In genomic region chr19:37378816-37379215, GRCm38 (mm10) we compare ENCODE assay signal across 15 mouse cellular contexts. TPM values are rescaled to one million over a fixed set of nuclear protein-coding genes. Genes with fewer than 3 reads are reported as not detected.
DNase-seq lines count a peak whose midpoint lies in the region; ATAC-seq and TF ChIP-seq lines count a peak whose summit lies in the region.
"Had no signal": no experiment of that assay in that cellular context is flagged by ENCODE, and none has a peak within 500 bp of the region (broad histone marks: within the 10 kb centered on the region; RNA-seq: fewer than 3 reads in every experiment).

No protein-coding gene starts in this region.

- ATAC-seq in forebrain, embryonic 11.5 days (replicated peaks; ENCODE audit: low FRiP score), result no peak
- ATAC-seq in kidney, embryonic 15.5 days (replicated peaks; ENCODE audit: low FRiP score), result no peak
- no peak for ATAC-seq in stomach, embryonic 14.5 days (ENCODE audit: insufficient number of reproducible peaks, insufficient read depth, low FRiP score, low read depth)
- ATAC-seq in stomach, postnatal 0 days (ENCODE audit: low FRiP score, low TSS enrichment), result no peak
- ATAC-seq: Patski had no signal

- no peak for TF ChIP-seq CTCF in stomach, postnatal 0 days (IDR thresholded peaks at IDR 0.05; ENCODE audit: low read depth)
- TF ChIP-seq CTCF in small intestine, adult 2 months (IDR thresholded peaks at IDR 0.05; ENCODE audit: extremely low read depth, insufficient read length, insufficient replicate concordance, low read depth, low read length), result no peak
- TF ChIP-seq CTCF in layer of hippocampus, adult 2 months (conservative IDR thresholded peaks at IDR 0.05), result no peak

- DNase-seq in forebrain, embryonic 10.5 days (ENCODE audit: extremely low spot score, low spot score), result no peak
- DNase-seq in forebrain, embryonic 11.5 days (ENCODE audit: low spot score), result no peak
- no peak for DNase-seq in kidney, postnatal 36 days
- no peak for DNase-seq in stomach, postnatal 0 days (ENCODE audit: low spot score)
- DNase-seq in layer of hippocampus, adult 2 months (ENCODE audit: low spot score in 2 of 2), result no peak
- DNase-seq: adrenal gland, postnatal 14 days; cerebellum, adult 9-10 months; gastrocnemius, postnatal 10 days; right cerebral cortex, adult 18-20 months had no signal

- peak overlapping the region; percentile 23; the same call in 1 of the 2 replicates for H3K4me3 ChIP-seq in forebrain, embryonic 10.5 days
- no peak overlapping the region for H3K4me3 ChIP-seq in forebrain, embryonic 11.5 days (ENCODE audit: low read depth, low read length)
- H3K4me3 ChIP-seq in kidney, embryonic 15.5 days (replicated peaks), result peak overlapping the region; percentile 12
- no peak overlapping the region for H3K4me3 ChIP-seq in stomach, embryonic 14.5 days (ENCODE audit: low read depth, low read length)
- H3K4me3 ChIP-seq in stomach, postnatal 0 days (ENCODE audit: low read depth, low read length), result no peak overlapping the region
- peak overlapping the region; percentile 1; the same call in 1 of the 2 replicates for H3K4me3 ChIP-seq in small intestine, adult 2 months (ENCODE audit: low read depth, low read length)
- H3K4me3 ChIP-seq in layer of hippocampus, adult 2 months, result no peak overlapping the region
- H3K4me3 ChIP-seq: embryonic facial prominence, embryonic 15.5 days had no signal

- no peak overlapping the region for H3K27ac ChIP-seq in forebrain, embryonic 10.5 days
- no peak overlapping the region for H3K27ac ChIP-seq in forebrain, embryonic 11.5 days (ENCODE audit: low read depth, low read length)
- no peak overlapping the region for H3K27ac ChIP-seq in kidney, embryonic 15.5 days
- H3K27ac ChIP-seq in stomach, embryonic 14.5 days (ENCODE audit: low read length), result no peak overlapping the region
- no peak overlapping the region for H3K27ac ChIP-seq in stomach, postnatal 0 days (replicated peaks)
- H3K27ac ChIP-seq in small intestine, adult 2 months (ENCODE audit: insufficient read depth, low read depth, low read length), result no peak overlapping the region
- no peak overlapping the region for H3K27ac ChIP-seq in layer of hippocampus, adult 2 months
- H3K27ac ChIP-seq: embryonic facial prominence, embryonic 15.5 days; limb, embryonic 15.5 days had no signal

- no peak overlapping the region for H3K9ac ChIP-seq in forebrain, embryonic 11.5 days (ENCODE audit: low read length)
- no peak overlapping the region for H3K9ac ChIP-seq in kidney, embryonic 15.5 days
- H3K9ac ChIP-seq in stomach, embryonic 14.5 days (replicated peaks; ENCODE audit: low read depth, low read length), result no peak overlapping the region
- H3K9ac ChIP-seq in stomach, postnatal 0 days (ENCODE audit: low read length), result no peak overlapping the region
- H3K9ac ChIP-seq: embryonic facial prominence, embryonic 15.5 days; limb, embryonic 15.5 days had no signal

- no peak for TF ChIP-seq POLR2A in small intestine, adult 2 months (IDR thresholded peaks at IDR 0.05; ENCODE audit: low read depth, low read length)

- H3K36me3 ChIP-seq in forebrain, embryonic 10.5 days (replicated peaks), result peaks cover 32% of the 10 kb centered on the region
- H3K36me3 ChIP-seq in forebrain, embryonic 11.5 days (ENCODE audit: control insufficient read depth, insufficient read depth, low read length), result no peaks in the 10 kb centered on the region; the same call in 1 of the 2 replicates
- peaks cover 8% of the 10 kb centered on the region; the same call in 1 of the 2 replicates for H3K36me3 ChIP-seq in kidney, embryonic 15.5 days
- 0 out of 2 replicates have a peak, but pooled peaks cover 3% of the 10 kb centered on the region for H3K36me3 ChIP-seq in stomach, embryonic 14.5 days (ENCODE audit: control insufficient read depth, insufficient read depth, low read length)
- no peaks in the 10 kb centered on the region for H3K36me3 ChIP-seq in stomach, postnatal 0 days (ENCODE audit: control insufficient read depth, insufficient read depth, low read length)
- no peaks in the 10 kb centered on the region for H3K36me3 ChIP-seq in small intestine, adult 2 months (ENCODE audit: control insufficient read depth, insufficient read depth, low read length)
- H3K36me3 ChIP-seq: limb, embryonic 15.5 days had no signal

- H3K4me2 ChIP-seq in forebrain, embryonic 11.5 days (ENCODE audit: low read depth, low read length, severe bottlenecking), result no peak overlapping the region
- H3K4me2 ChIP-seq in kidney, embryonic 15.5 days, result peak overlapping the region; percentile 67
- H3K4me2 ChIP-seq in stomach, embryonic 14.5 days (replicated peaks; ENCODE audit: low read depth, low read length), result 0 out of 2 replicates have a peak overlapping the region, but pooled peaks have one; percentile 16
- no peak overlapping the region for H3K4me2 ChIP-seq in stomach, postnatal 0 days (replicated peaks; ENCODE audit: low read depth)

- no peaks in the 10 kb centered on the region for H3K27me3 ChIP-seq in forebrain, embryonic 10.5 days (ENCODE audit: poor library complexity, severe bottlenecking)
- no peaks in the 10 kb centered on the region for H3K27me3 ChIP-seq in forebrain, embryonic 11.5 days (ENCODE audit: control insufficient read depth, insufficient read depth, low read length)
- H3K27me3 ChIP-seq in kidney, embryonic 15.5 days, result no peaks in the 10 kb centered on the region
- H3K27me3 ChIP-seq in stomach, embryonic 14.5 days (ENCODE audit: control insufficient read depth, insufficient read depth, low read length), result no peaks in the 10 kb centered on the region
- H3K27me3 ChIP-seq in stomach, postnatal 0 days (ENCODE audit: control insufficient read depth, insufficient read depth, low read length), result no peaks in the 10 kb centered on the region
- H3K27me3 ChIP-seq in small intestine, adult 2 months (ENCODE audit: control insufficient read depth, insufficient read depth, low read length), result no peaks in the 10 kb centered on the region
- H3K27me3 ChIP-seq: embryonic facial prominence, embryonic 15.5 days; limb, embryonic 15.5 days; Patski had no signal

- WGBS in forebrain, embryonic 10.5 days, result 91% methylated on average over 6 of the region's 6 CpGs
- 84% methylated on average over 6 of the region's 6 CpGs for WGBS in forebrain, embryonic 11.5 days
- WGBS in kidney, embryonic 15.5 days, result 72% methylated on average over 6 of the region's 6 CpGs
- 85% methylated on average over 6 of the region's 6 CpGs for WGBS in stomach, embryonic 14.5 days
- WGBS in stomach, postnatal 0 days, result 77% methylated on average over 6 of the region's 6 CpGs
- 50% methylated on average over 6 of the region's 6 CpGs for WGBS in small intestine, adult 2 months

- TF ChIP-seq EP300 in stomach, postnatal 0 days (optimal IDR thresholded peaks at IDR 0.05), result no peak

- no peaks in the 10 kb centered on the region for H3K9me3 ChIP-seq in forebrain, embryonic 10.5 days
- H3K9me3 ChIP-seq in forebrain, embryonic 11.5 days (ENCODE audit: control insufficient read depth, low read length), result no peaks in the 10 kb centered on the region
- no peaks in the 10 kb centered on the region for H3K9me3 ChIP-seq in kidney, embryonic 15.5 days (replicated peaks)
- H3K9me3 ChIP-seq in stomach, embryonic 14.5 days (ENCODE audit: control insufficient read depth, low read depth, low read length), result no peaks in the 10 kb centered on the region
- no peaks in the 10 kb centered on the region for H3K9me3 ChIP-seq in stomach, postnatal 0 days (ENCODE audit: control insufficient read depth, low read length)
- H3K9me3 ChIP-seq: embryonic facial prominence, embryonic 15.5 days; limb, embryonic 15.5 days had no signal

- H3K4me1 ChIP-seq in forebrain, embryonic 10.5 days, result peaks cover 35% of the 10 kb centered on the region
- peaks cover 4% of the 10 kb centered on the region; the same call in 1 of the 2 replicates for H3K4me1 ChIP-seq in forebrain, embryonic 11.5 days (replicated peaks; ENCODE audit: control insufficient read depth, insufficient read depth, low read length)
- peaks cover 31% of the 10 kb centered on the region for H3K4me1 ChIP-seq in kidney, embryonic 15.5 days
- peaks cover 16% of the 10 kb centered on the region; the same call in 1 of the 2 replicates for H3K4me1 ChIP-seq in stomach, embryonic 14.5 days (ENCODE audit: control insufficient read depth, insufficient read depth, low read length)
- no peaks in the 10 kb centered on the region for H3K4me1 ChIP-seq in stomach, postnatal 0 days (replicated peaks; ENCODE audit: control insufficient read depth, insufficient read depth)
- H3K4me1 ChIP-seq in small intestine, adult 2 months (ENCODE audit: control insufficient read depth, insufficient read depth, insufficient read length, low read length), result no peaks in the 10 kb centered on the region

RNA-seq across cellular contexts. Expression of gene Kif11, which starts 2.6 kb away (rescaled TPM):
- polyA plus RNA-seq in forebrain, embryonic 10.5 days (2016; fragmentation: Nextera tagmentation; extraction: Ambion mirVana), result 97.8 and 98.3 TPM in 2 replicates
- 112 and 121 TPM in 2 replicates for polyA plus RNA-seq in forebrain, embryonic 11.5 days (2014; fragmentation: Nextera tagmentation; extraction: Ambion mirVana)
- polyA plus RNA-seq in kidney, embryonic 15.5 days (2015; fragmentation: Nextera tagmentation; extraction: Ambion mirVana), result 60.8 and 60.9 TPM in 2 replicates
- polyA plus RNA-seq in stomach, embryonic 14.5 days (2014; fragmentation: Nextera tagmentation; extraction: Ambion mirVana), result 63.7 and 69.7 TPM in 2 replicates
- 7.4 and 10.3 TPM in 2 replicates for polyA plus RNA-seq in stomach, postnatal 0 days (2015; fragmentation: Nextera tagmentation; extraction: Ambion mirVana)
- 0.44 and 1.4 TPM in 2 replicates for polyA plus RNA-seq in small intestine, adult 2 months (2012; rRNA removed)
- 1 to 10 TPM; 1.1 to 1.3 TPM for total RNA-seq in layer of hippocampus, adult 2 months (2021)

RNA-seq across cellular contexts. Expression of gene Ide, which starts 41.2 kb away (rescaled TPM):
- 63.8 and 66.1 TPM in 2 replicates for polyA plus RNA-seq in forebrain, embryonic 10.5 days (2016; fragmentation: Nextera tagmentation; extraction: Ambion mirVana)
- polyA plus RNA-seq in forebrain, embryonic 11.5 days (2014; fragmentation: Nextera tagmentation; extraction: Ambion mirVana), result 64.7 and 71.6 TPM in 2 replicates
- polyA plus RNA-seq in kidney, embryonic 15.5 days (2015; fragmentation: Nextera tagmentation; extraction: Ambion mirVana), result 53.3 and 56.6 TPM in 2 replicates
- 49.0 and 55.7 TPM in 2 replicates for polyA plus RNA-seq in stomach, embryonic 14.5 days (2014; fragmentation: Nextera tagmentation; extraction: Ambion mirVana)
- 213 and 221 TPM in 2 replicates for polyA plus RNA-seq in stomach, postnatal 0 days (2015; fragmentation: Nextera tagmentation; extraction: Ambion mirVana)
- 5.7 and 6.8 TPM in 2 replicates for polyA plus RNA-seq in small intestine, adult 2 months (2012; rRNA removed)
- total RNA-seq in layer of hippocampus, adult 2 months (2021), result 10 to 100 TPM; 34.9 to 56.2 TPM

RNA-seq across cellular contexts. Expression of gene Hhex, which starts 55.8 kb away (rescaled TPM):
- polyA plus RNA-seq in forebrain, embryonic 10.5 days (2016; fragmentation: Nextera tagmentation; extraction: Ambion mirVana), result 4.2 and 6.3 TPM in 2 replicates
- 4.5 and 5.1 TPM in 2 replicates for polyA plus RNA-seq in forebrain, embryonic 11.5 days (2014; fragmentation: Nextera tagmentation; extraction: Ambion mirVana)
- 17.4 and 19.9 TPM in 2 replicates for polyA plus RNA-seq in kidney, embryonic 15.5 days (2015; fragmentation: Nextera tagmentation; extraction: Ambion mirVana)
- polyA plus RNA-seq in stomach, embryonic 14.5 days (2014; fragmentation: Nextera tagmentation; extraction: Ambion mirVana), result 8.2 and 12.3 TPM in 2 replicates
- polyA plus RNA-seq in stomach, postnatal 0 days (2015; fragmentation: Nextera tagmentation; extraction: Ambion mirVana), result 6.8 and 8.2 TPM in 2 replicates
- polyA plus RNA-seq in small intestine, adult 2 months (2012; rRNA removed), result 7.6 and 9.4 TPM in 2 replicates
- 1 to 10 TPM; 1.7 to 2.4 TPM for total RNA-seq in layer of hippocampus, adult 2 months (2021)

Comparison
In these comparisons a context has a peak if more than half of its experiments do, and no peak if none do; other contexts are left out.
1. H3K4me3 ChIP-seq: peak in forebrain, embryonic 10.5 days (single experiment), kidney, embryonic 15.5 days (single experiment) and small intestine, adult 2 months (single experiment); none in forebrain, embryonic 11.5 days (single experiment), stomach, embryonic 14.5 days (single experiment), stomach, postnatal 0 days (single experiment) and layer of hippocampus, adult 2 months (single experiment).
2. H3K4me2 ChIP-seq: peak in kidney, embryonic 15.5 days (single experiment) and stomach, embryonic 14.5 days (single experiment); none in forebrain, embryonic 11.5 days (single experiment) and stomach, postnatal 0 days (single experiment).